Mouse (Mus musculus) forebrain, embryonic 14.5 days (tissue): ENCODE measurements around the gene Utrn. TPM values are rescaled to one million over a fixed set of nuclear protein-coding genes. Genes with fewer than 3 reads are reported as not detected.
A peak's percentile ranks its signal among the peaks of the same experiment; 100 is the strongest.

Source experiments
- ATAC-seq: fragments of 200-750 bp; cut with Nextera tagmentation; 2 replicates; pipeline ENCODE4 v1.8.0; 2017; ENCODE audit warnings: mild to moderate bottlenecking, moderate library complexity
- DNase-seq: peaks from one replicate; pipeline ENCODE4 v3.0.0-alpha.2; 2015; ENCODE audit warnings: low spot score
- H3K27ac ChIP-seq: fragments of 300-500 bp; sonication (generic); 2 replicates; pipeline ENCODE4 v1.5.1; 2014; ENCODE audit warnings: low read depth, mild to moderate bottlenecking, control low read depth, low read length, moderate library complexity
- H3K27me3 ChIP-seq: fragments of 300-500 bp; sonication (generic); replicated peaks from 2 replicates; pipeline ENCODE4 v1.6.1; 2014; ENCODE audit warnings: low read length, control low read depth, mixed read lengths; ENCODE audit not compliant: control insufficient read depth, insufficient read depth
- H3K36me3 ChIP-seq: fragments of 300-500 bp; sonication (generic); 2 replicates; pipeline ENCODE4 v1.6.1; 2014; ENCODE audit warnings: low read length, control low read depth; ENCODE audit not compliant: control insufficient read depth, insufficient read depth
- H3K4me1 ChIP-seq: fragments of 300-500 bp; sonication (generic); 2 replicates; pipeline ENCODE4 v1.6.1; 2014; ENCODE audit warnings: antibody characterized with exemption, low read length, control low read depth; ENCODE audit not compliant: control insufficient read depth, insufficient read depth
- H3K4me2 ChIP-seq: fragments of 300-500 bp; sonication (generic); 2 replicates; pipeline ENCODE4 v1.6.1; 2014; ENCODE audit warnings: mild to moderate bottlenecking, control low read depth, low read length
- H3K4me3 ChIP-seq: fragments of 300-500 bp; sonication (generic); 2 replicates; pipeline ENCODE4 v1.5.1; 2014; ENCODE audit warnings: low read depth, low read length, control low read depth
- H3K9ac ChIP-seq: fragments of 300-500 bp; sonication (generic); 2 replicates; pipeline ENCODE4 v1.6.1; 2014; ENCODE audit warnings: mild to moderate bottlenecking, low read length, control low read depth, moderate library complexity
- H3K9me3 ChIP-seq: fragments of 300-500 bp; sonication (generic); replicated peaks from 2 replicates; pipeline ENCODE4 v1.6.1; 2016; ENCODE audit warnings: low read length, control low read depth, mixed read lengths; ENCODE audit not compliant: control insufficient read depth
- WGBS: fragments of 180-500 bp; shearing (Covaris S2); extraction: QIAGEN DNeasy Blood & Tissue Kit; methylation state at CpG from one replicate; pipeline ENCODE4 v1.1.7; 2014; 5-methylcytosine and 5-hydroxymethylcytosine counted together
- polyA plus RNA-seq: library from polyadenylated mRNA; unstranded; fragments of >200 nt; fragmentation: Nextera tagmentation; extraction: Ambion mirVana; gene quantifications from 2 replicates; pipeline ENCODE4 v1.2.1, GENCODE M21; 2014

Gene Utrn
- polyA plus RNA-seq, 1 experiment from 2014 or later, result 7.2 TPM

- no peak for ATAC-seq
- H3K9me3 ChIP-seq, result no peaks in the 10 kb centered on the region
- H3K27me3 ChIP-seq, result no peaks in the 10 kb centered on the region
- no peaks in the 10 kb centered on the region for H3K4me1 ChIP-seq
- no peak overlapping the region for H3K4me3 ChIP-seq
- H3K4me2 ChIP-seq, result no peak overlapping the region
- no peak for DNase-seq
- no peaks in the 10 kb centered on the region for H3K36me3 ChIP-seq
- 84% methylated on average over 2 of the region's 2 CpGs for WGBS
- no peak overlapping the region for H3K9ac ChIP-seq
- no peak overlapping the region for H3K27ac ChIP-seq
Measured at GRCm38 (mm10) chr10:12805826-12806225, 63.3 kb downstream of the Utrn start.

GRCm38 (mm10) chr10:12803939-12804338, 65.2 kb downstream of the Utrn start:
- Histone ChIP-seq H3K36me3 (no peaks in the 10 kb centered on the region), H3K27ac (no peak overlapping the region), H3K4me1 (no peaks in the 10 kb centered on the region), H3K9me3 (no peaks in the 10 kb centered on the region), H3K9ac (no peak overlapping the region), H3K27me3 (no peaks in the 10 kb centered on the region), H3K4me2 (no peak overlapping the region), H3K4me3 (no peak overlapping the region)
- DNase-seq (no peak), ATAC-seq (no peak)
- 55% methylated on average over 1 of the region's 1 CpGs for WGBS

- Histone ChIP-seq H3K4me2 (no peak overlapping the region), H3K27ac (no peak overlapping the region), H3K36me3 (no peaks in the 10 kb centered on the region), H3K4me1 (no peaks in the 10 kb centered on the region; the same call in 1 of the 2 replicates), H3K4me3 (no peak overlapping the region), H3K9me3 (no peaks in the 10 kb centered on the region), H3K27me3 (no peaks in the 10 kb centered on the region), H3K9ac (no peak overlapping the region)
- ATAC-seq (no peak), DNase-seq (no peak)
- WGBS, result 91% methylated on average over 2 of the region's 2 CpGs
Measured at GRCm38 (mm10) chr10:12799416-12799815, 69.7 kb downstream of the Utrn start.

GRCm38 (mm10) chr10:12798248-12798647, 70.9 kb downstream of the Utrn start:
- no peak overlapping the region for H3K4me3 ChIP-seq
- no peak for DNase-seq
- no peak for ATAC-seq
- H3K4me2 ChIP-seq, result no peak overlapping the region
- no peaks in the 10 kb centered on the region for H3K27me3 ChIP-seq
- no peak overlapping the region for H3K27ac ChIP-seq
- H3K36me3 ChIP-seq, result no peaks in the 10 kb centered on the region
- 95% methylated on average over 4 of the region's 4 CpGs for WGBS
- no peaks in the 10 kb centered on the region; the same call in 1 of the 2 replicates for H3K4me1 ChIP-seq
- no peak overlapping the region for H3K9ac ChIP-seq
- no peaks in the 10 kb centered on the region for H3K9me3 ChIP-seq

- DNase-seq (no peak), ATAC-seq (no peak)
- Histone ChIP-seq H3K4me1 (no peaks in the 10 kb centered on the region; the same call in 1 of the 2 replicates), H3K27ac (no peak overlapping the region), H3K9me3 (no peaks in the 10 kb centered on the region), H3K4me3 (no peak overlapping the region), H3K36me3 (no peaks in the 10 kb centered on the region), H3K4me2 (no peak overlapping the region), H3K27me3 (no peaks in the 10 kb centered on the region), H3K9ac (no peak overlapping the region)
- WGBS, result 67% methylated on average over 1 of the region's 1 CpGs
Measured at GRCm38 (mm10) chr10:12796510-12796840, 72.7 kb downstream of the Utrn start.

GRCm38 (mm10) chr10:12795796-12796509, 73.2 kb downstream of the Utrn start:
- no peaks in the 10 kb centered on the region for H3K27me3 ChIP-seq
- H3K4me1 ChIP-seq, result no peaks in the 10 kb centered on the region; the same call in 1 of the 2 replicates
- H3K36me3 ChIP-seq, result no peaks in the 10 kb centered on the region
- 60% methylated on average over 8 of the region's 8 CpGs for WGBS
- no peak overlapping the region; the same call in 1 of the 2 replicates for H3K27ac ChIP-seq
- H3K4me2 ChIP-seq, result no peak overlapping the region
- ATAC-seq (no peak), DNase-seq (peak; percentile 8)
- H3K4me3 ChIP-seq, result no peak overlapping the region
- H3K9me3 ChIP-seq, result no peaks in the 10 kb centered on the region
- H3K9ac ChIP-seq, result no peak overlapping the region

- WGBS, result 18% methylated on average over 6 of the region's 6 CpGs
Measured at GRCm38 (mm10) chr10:12792049-12792448, 77.1 kb downstream of the Utrn start.

GRCm38 (mm10) chr10:12790881-12791280, 78.3 kb downstream of the Utrn start:
- Histone ChIP-seq H3K27me3 (no peaks in the 10 kb centered on the region), H3K9me3 (no peaks in the 10 kb centered on the region), H3K4me2 (no peak overlapping the region), H3K27ac (no peak overlapping the region), H3K4me1 (no peaks in the 10 kb centered on the region; the same call in 1 of the 2 replicates), H3K9ac (no peak overlapping the region), H3K36me3 (no peaks in the 10 kb centered on the region), H3K4me3 (no peak overlapping the region)
- no peak for ATAC-seq
- DNase-seq, result no peak
- 75% methylated on average over 3 of the region's 3 CpGs for WGBS

More at GRCm38 (mm10) chr10:12792049-12792448, 77.1 kb downstream of the Utrn start:
- DNase-seq, result peak; percentile 7
- Histone ChIP-seq H3K4me3 (no peak overlapping the region), H3K4me2 (no peak overlapping the region), H3K36me3 (no peaks in the 10 kb centered on the region), H3K4me1 (no peaks in the 10 kb centered on the region; the same call in 1 of the 2 replicates), H3K27me3 (no peaks in the 10 kb centered on the region), H3K27ac (no peak overlapping the region), H3K9me3 (no peaks in the 10 kb centered on the region), H3K9ac (no peak overlapping the region)
- no peak for ATAC-seq

GRCm38 (mm10) chr10:12788529-12788928, 80.6 kb downstream of the Utrn start:
- Histone ChIP-seq H3K4me3 (no peak overlapping the region), H3K27me3 (no peaks in the 10 kb centered on the region), H3K4me1 (no peaks in the 10 kb centered on the region), H3K9me3 (no peaks in the 10 kb centered on the region), H3K36me3 (no peaks in the 10 kb centered on the region), H3K4me2 (no peak overlapping the region), H3K9ac (no peak overlapping the region), H3K27ac (no peak overlapping the region)
- WGBS, result 93% methylated on average over 1 of the region's 1 CpGs
- ATAC-seq (no peak), DNase-seq (no peak)
